Mouse (Mus musculus) E14TG2a.4 (cell line): ENCODE data around the gene Babam2.

Experiments
- H3K27me3 ChIP-seq: 2 replicates; pipeline ENCODE4 v1.6.1; 2014; ENCODE audit warnings: low read length, control low read depth; ENCODE audit not compliant: insufficient read depth
- H3K36me3 ChIP-seq: 2 replicates; pipeline ENCODE4 v1.6.1; 2014; ENCODE audit warnings: low read length, control low read depth; ENCODE audit not compliant: insufficient read depth
- H3K4me1 ChIP-seq: replicated peaks from 2 replicates; pipeline ENCODE4 v1.6.1; 2014; ENCODE audit warnings: low read depth, low read length, control low read depth
- H3K4me3 ChIP-seq: replicated peaks from 2 replicates; pipeline ENCODE4 v1.5.1; 2014; ENCODE audit warnings: mild to moderate bottlenecking, low read length
- H3K9me3 ChIP-seq: 2 replicates; pipeline ENCODE4 v1.6.1; 2014; ENCODE audit warnings: low read length, control low read depth
- CTCF ChIP-seq: conservative IDR thresholded peaks from 2 replicates; pipeline ENCODE4 v1.5.1; 2014; ENCODE audit warnings: low read length
- NANOG ChIP-seq: IDR thresholded peaks from 2 replicates; pipeline ENCODE4 v1.6.1; 2014; ENCODE audit warnings: borderline replicate concordance, low read length, mixed read lengths
- POU5F1 ChIP-seq: IDR thresholded peaks from 2 replicates; pipeline ENCODE4 v1.6.1; 2014; ENCODE audit warnings: low read length, borderline replicate concordance

Babam2 gene

GRCm38 (mm10) chr5:31807312-31807711 lies 109.8 kb downstream of the Babam2 start:
- Histone ChIP-seq H3K36me3 (no peaks in the 10 kb centered on the region), H3K4me1 (peaks cover 16% of the 10 kb centered on the region), H3K4me3 (no peak overlapping the region), H3K27me3 (no peaks in the 10 kb centered on the region), H3K9me3 (no peaks in the 10 kb centered on the region)
- TF ChIP-seq POU5F1 (no peak), CTCF (no peak), NANOG (no peak)

- no peak for TF ChIP-seq NANOG
- TF ChIP-seq CTCF: no peak
- no peaks in the 10 kb centered on the region for H3K9me3 ChIP-seq
- no peaks in the 10 kb centered on the region for H3K36me3 ChIP-seq
- H3K27me3 ChIP-seq: no peaks in the 10 kb centered on the region
- no peak overlapping the region for H3K4me3 ChIP-seq
- H3K4me1 ChIP-seq: peaks cover 16% of the 10 kb centered on the region
These were observed 110.8 kb downstream of the Babam2 start for GRCm38 (mm10) chr5:31808271-31808670.

GRCm38 (mm10) chr5:31810796-31811662 lies 113.5 kb downstream of the Babam2 start:
- Histone ChIP-seq H3K4me1 (no peaks in the 10 kb centered on the region), H3K4me3 (no peak overlapping the region)
- TF ChIP-seq NANOG (no peak), POU5F1 (no peak), CTCF (no peak)

GRCm38 (mm10) chr5:31811663-31812001 lies 114.1 kb downstream of the Babam2 start:
- Histone ChIP-seq H3K4me1 (no peaks in the 10 kb centered on the region), H3K9me3 (no peaks in the 10 kb centered on the region), H3K27me3 (no peaks in the 10 kb centered on the region), H3K36me3 (no peaks in the 10 kb centered on the region), H3K4me3 (no peak overlapping the region)
- TF ChIP-seq POU5F1 (no peak), NANOG (no peak), CTCF (no peak)

More at GRCm38 (mm10) chr5:31810796-31811662, 113.5 kb downstream of the Babam2 start:
- Histone ChIP-seq H3K9me3 (no peaks in the 10 kb centered on the region), H3K36me3 (no peaks in the 10 kb centered on the region), H3K27me3 (no peaks in the 10 kb centered on the region)

GRCm38 (mm10) chr5:31813156-31813675 lies 115.7 kb downstream of the Babam2 start:
- Histone ChIP-seq H3K9me3 (no peaks in the 10 kb centered on the region), H3K36me3 (no peaks in the 10 kb centered on the region), H3K4me3 (no peak overlapping the region), H3K4me1 (no peaks in the 10 kb centered on the region), H3K27me3 (no peaks in the 10 kb centered on the region)
- TF ChIP-seq POU5F1 (no peak), NANOG (no peak), CTCF (no peak)

- Histone ChIP-seq H3K9me3 (no peaks in the 10 kb centered on the region), H3K27me3 (no peaks in the 10 kb centered on the region)
These were observed 116.6 kb downstream of the Babam2 start for GRCm38 (mm10) chr5:31814068-31814467.

DNA sequence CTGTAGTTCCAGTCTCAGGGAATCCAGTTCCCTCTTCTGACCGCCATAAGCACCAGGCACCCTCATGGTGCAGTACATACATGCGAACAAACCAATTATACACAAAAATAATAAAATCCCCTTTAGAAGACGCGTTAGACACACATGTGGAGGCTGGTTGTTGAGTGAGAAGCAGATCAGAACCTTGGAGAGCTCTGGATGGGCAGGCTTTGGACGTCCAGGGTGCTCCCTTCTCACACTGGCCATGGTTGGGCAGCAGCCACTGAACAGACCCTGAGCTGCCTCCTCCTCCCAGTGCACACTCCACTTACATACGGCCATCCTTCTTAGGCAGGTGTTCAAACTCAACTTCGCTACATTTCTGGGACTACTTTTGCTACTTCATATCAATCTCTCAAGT lies 117.6 kb downstream of the Babam2 start:
- no peaks in the 10 kb centered on the region for H3K36me3 ChIP-seq
- TF ChIP-seq NANOG: no peak
- no peaks in the 10 kb centered on the region for H3K27me3 ChIP-seq
- no peaks in the 10 kb centered on the region for H3K9me3 ChIP-seq
- no peak overlapping the region for H3K4me3 ChIP-seq
- no peaks in the 10 kb centered on the region for H3K4me1 ChIP-seq

More at GRCm38 (mm10) chr5:31814068-31814467, 116.6 kb downstream of the Babam2 start:
- no peaks in the 10 kb centered on the region for H3K4me1 ChIP-seq
- no peaks in the 10 kb centered on the region for H3K36me3 ChIP-seq
- TF ChIP-seq NANOG: no peak
- H3K4me3 ChIP-seq: no peak overlapping the region

GRCm38 (mm10) chr5:31816082-31816481 lies 118.6 kb downstream of the Babam2 start:
- peaks cover 4% of the 10 kb centered on the region; the same call in 1 of the 2 replicates for H3K36me3 ChIP-seq
- TF ChIP-seq POU5F1 (no peak), CTCF (no peak), NANOG (no peak)

GRCm38 (mm10) chr5:31820801-31821200 lies 123.3 kb downstream of the Babam2 start:
- no peaks in the 10 kb centered on the region for H3K4me1 ChIP-seq
- H3K4me3 ChIP-seq: no peak overlapping the region
- no peaks in the 10 kb centered on the region for H3K9me3 ChIP-seq
- TF ChIP-seq NANOG (no peak), POU5F1 (no peak), CTCF (no peak)
- H3K36me3 ChIP-seq: peaks cover 10% of the 10 kb centered on the region; the same call in 1 of the 2 replicates
- no peaks in the 10 kb centered on the region for H3K27me3 ChIP-seq

More at GRCm38 (mm10) chr5:31816082-31816481, 118.6 kb downstream of the Babam2 start:
- no peaks in the 10 kb centered on the region for H3K27me3 ChIP-seq
- H3K4me3 ChIP-seq: no peak overlapping the region
- H3K9me3 ChIP-seq: no peaks in the 10 kb centered on the region
- H3K4me1 ChIP-seq: no peaks in the 10 kb centered on the region
